Mouse (Mus musculus) urinary bladder, postnatal 0 days (tissue): ENCODE results near the gene Cdk12. TPM values are rescaled to one million over a fixed set of nuclear protein-coding genes. Genes with fewer than 3 reads are reported as not detected.

Source experiments
- microRNA-seq: library from miRNA; unstranded; fragments of <30 nt; microRNA quantifications from one replicate; pipeline ENCODE4, GENCODE M21; 2016
- polyA plus RNA-seq: library from polyadenylated mRNA; unstranded; fragments of >200 nt; fragmentation: Nextera tagmentation; extraction: Ambion mirVana; gene quantifications from 2 replicates; pipeline ENCODE4 v1.2.1, GENCODE M21; 2015

Cdk12 gene
- polyA plus RNA-seq: 4.1 and 4.5 TPM in 2 replicates

GRCm38 (mm10) chr11:98202641-98203350, at the start of gene Cdk12:
Gene Cdk12 (plus strand): TSS chr11:98203059.

GRCm38 (mm10) chr11:98192901-98193805, 9.7 kb upstream of the Cdk12 start, which contains the start of gene Med1:
Gene Med1 (minus strand): TSS chr11:98193293.

Small RNA genes within 50 kb of the gene (microRNA-seq; reads per million reads assigned to microRNA genes)
- gene Gm27399 (not detected), gene Mir5119 (not detected)

Other genes with a start within 250 kb of the Cdk12 start
- 0.88 and 1.3 TPM in 2 replicates for gene Plxdc1, start 216.6 kb upstream of the Cdk12 start, polyA plus RNA-seq
- gene Arl5c, start 206.9 kb upstream of the Cdk12 start, polyA plus RNA-seq: 4.9 and 6.1 TPM in 2 replicates
- 4.0 and 4.4 TPM in 2 replicates for gene Cacnb1, start 180.0 kb upstream of the Cdk12 start, polyA plus RNA-seq
- 793 and 882 TPM in 2 replicates for gene Rpl19, start 176.3 kb upstream of the Cdk12 start, polyA plus RNA-seq
- gene Stac2, start 149.6 kb upstream of the Cdk12 start, polyA plus RNA-seq: 0.44 and 0.61 TPM in 2 replicates
- 8.3 and 11.1 TPM in 2 replicates for gene Fbxl20, start 52.7 kb upstream of the Cdk12 start, polyA plus RNA-seq
- 25.0 and 28.0 TPM in 2 replicates for gene Med1, start 9.8 kb upstream of the Cdk12 start, polyA plus RNA-seq
- gene Neurod2, start 126.6 kb downstream of the Cdk12 start, polyA plus RNA-seq: not detected in 2 replicates
- gene Ppp1r1b, start 145.3 kb downstream of the Cdk12 start, polyA plus RNA-seq: 0.11 TPM in 1 of 2 replicates, not detected in the other
- gene Stard3, start 155.3 kb downstream of the Cdk12 start, polyA plus RNA-seq: 14.5 and 18.6 TPM in 2 replicates
- 0.17 TPM in 1 of 2 replicates, not detected in the other for gene Tcap, start 180.8 kb downstream of the Cdk12 start, polyA plus RNA-seq
- not detected in 2 replicates for gene Pnmt, start 183.4 kb downstream of the Cdk12 start, polyA plus RNA-seq
- gene Pgap3, start 197.4 kb downstream of the Cdk12 start, polyA plus RNA-seq: 4.9 and 5.2 TPM in 2 replicates
- gene Erbb2, start 209.4 kb downstream of the Cdk12 start, polyA plus RNA-seq: 19.6 and 20.7 TPM in 2 replicates
- 68.4 and 69.1 TPM in 2 replicates for gene Mien1, start 235.9 kb downstream of the Cdk12 start, polyA plus RNA-seq
- gene Grb7, start 243.3 kb downstream of the Cdk12 start, polyA plus RNA-seq: 18.8 and 21.9 TPM in 2 replicates